Mouse (Mus musculus) stomach, embryonic 16.5 days (tissue): ENCODE measurements at regions not wholly inside any gene's neighbourhood (a gene's known extent, or its start where the extent isn't known, plus 50 kb on each side); places are given as distances from the start of the nearest gene placed in this dataset.

Experiments
- ATAC-seq: fragments of 200-750 bp; cut with Nextera tagmentation; 2 replicates; pipeline ENCODE4 v1.8.0; 2017; ENCODE audit warnings: moderate number of reproducible peaks, moderate TSS enrichment; ENCODE audit not compliant: insufficient read depth, low FRiP score
- H3K27ac ChIP-seq: fragments of 300-500 bp; sonication (generic); 2 replicates; pipeline ENCODE4 v1.5.1; 2014; ENCODE audit warnings: low read length
- H3K27me3 ChIP-seq: fragments of 300-500 bp; sonication (generic); 2 replicates; pipeline ENCODE4 v1.6.1; 2014; ENCODE audit warnings: low read length, control low read depth, mixed read lengths; ENCODE audit not compliant: control insufficient read depth, insufficient read depth
- H3K36me3 ChIP-seq: fragments of 300-500 bp; sonication (generic); 2 replicates; pipeline ENCODE4 v1.6.1; 2014; ENCODE audit warnings: low read length; ENCODE audit not compliant: control insufficient read depth, insufficient read depth
- H3K4me1 ChIP-seq: fragments of 300-500 bp; sonication (generic); 2 replicates; pipeline ENCODE4 v1.6.1; 2014; ENCODE audit warnings: low read length, control low read depth, mixed read lengths; ENCODE audit not compliant: control insufficient read depth, insufficient read depth
- H3K4me2 ChIP-seq: fragments of 300-500 bp; sonication (generic); 2 replicates; pipeline ENCODE4 v1.6.1; 2014; ENCODE audit warnings: low read depth, low read length, mixed read lengths
- H3K4me3 ChIP-seq: fragments of 300-500 bp; sonication (generic); replicated peaks from 2 replicates; pipeline ENCODE4 v1.5.1; 2014; ENCODE audit warnings: mild to moderate bottlenecking, low read length
- H3K9ac ChIP-seq: fragments of 300-500 bp; sonication (generic); 2 replicates; pipeline ENCODE4 v1.6.1; 2014; ENCODE audit warnings: low read length
- H3K9me3 ChIP-seq: fragments of 300-500 bp; sonication (generic); replicated peaks from 2 replicates; pipeline ENCODE4 v1.6.1; 2016; ENCODE audit warnings: low read length, control low read depth; ENCODE audit not compliant: control insufficient read depth
- WGBS: fragments of 180-500 bp; shearing (Covaris S2); extraction: QIAGEN DNeasy Blood & Tissue Kit; methylation state at CpG from one replicate; pipeline ENCODE4 v1.1.7; 2014; 5-methylcytosine and 5-hydroxymethylcytosine counted together

- no peak for ATAC-seq
- Histone ChIP-seq H3K4me1 (no peaks in the 10 kb centered on the region), H3K9ac (no peak overlapping the region), H3K9me3 (no peaks in the 10 kb centered on the region), H3K4me3 (no peak overlapping the region), H3K4me2 (no peak overlapping the region), H3K36me3 (no peaks in the 10 kb centered on the region), H3K27ac (no peak overlapping the region), H3K27me3 (no peaks in the 10 kb centered on the region)
- WGBS: 83% methylated on average over 4 of the region's 4 CpGs
Observed at GRCm38 (mm10) chr4:53351104-53351607, 89.1 kb upstream of the Slc44a1 start.

GRCm38 (mm10) chr4:53345346-53345745, 94.9 kb upstream of the Slc44a1 start:
- WGBS: 89% methylated on average over 4 of the region's 4 CpGs
- Histone ChIP-seq H3K4me2 (no peak overlapping the region), H3K9me3 (peaks cover 6% of the 10 kb centered on the region; the same call in 1 of the 2 replicates), H3K4me3 (no peak overlapping the region), H3K27ac (no peak overlapping the region), H3K4me1 (no peaks in the 10 kb centered on the region), H3K9ac (no peak overlapping the region), H3K36me3 (no peaks in the 10 kb centered on the region), H3K27me3 (no peaks in the 10 kb centered on the region)
- no peak for ATAC-seq

GRCm38 (mm10) chr4:53344546-53344945, 95.7 kb upstream of the Slc44a1 start:
- H3K9ac ChIP-seq: no peak overlapping the region
- no peak for ATAC-seq
- H3K4me3 ChIP-seq: no peak overlapping the region
- 39% methylated on average over 8 of the region's 8 CpGs for WGBS
- H3K9me3 ChIP-seq: peaks cover 6% of the 10 kb centered on the region; the same call in 1 of the 2 replicates
- no peaks in the 10 kb centered on the region for H3K27me3 ChIP-seq
- no peaks in the 10 kb centered on the region for H3K4me1 ChIP-seq
- no peak overlapping the region for H3K4me2 ChIP-seq
- no peak overlapping the region for H3K27ac ChIP-seq
- H3K36me3 ChIP-seq: no peaks in the 10 kb centered on the region

DNA sequence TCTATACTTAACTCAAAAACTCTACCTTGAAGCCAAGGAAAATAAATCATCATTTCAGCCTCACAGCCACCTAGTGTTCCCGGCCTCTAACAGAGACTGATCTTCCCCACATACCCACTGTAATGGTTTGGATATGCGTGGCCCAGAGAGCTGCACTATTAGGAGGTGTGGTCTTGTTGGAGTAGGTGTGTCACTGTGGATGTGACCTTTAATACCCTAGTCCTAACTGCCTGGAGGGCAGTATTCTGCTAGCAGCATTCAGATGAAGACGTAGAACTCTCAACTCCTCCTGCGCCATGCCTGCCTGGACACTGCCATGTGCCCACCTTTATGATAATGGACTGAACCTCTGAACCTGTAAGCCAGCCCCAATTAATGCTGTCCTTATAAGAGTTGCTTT, 99.0 kb upstream of the Slc44a1 start:
- ATAC-seq: no peak
- H3K9me3 ChIP-seq: peaks cover 6% of the 10 kb centered on the region; the same call in 1 of the 2 replicates
- no peak overlapping the region for H3K9ac ChIP-seq
- 92% methylated on average over 4 of the region's 4 CpGs for WGBS
- H3K27me3 ChIP-seq: no peaks in the 10 kb centered on the region
- peaks cover 6% of the 10 kb centered on the region for H3K4me1 ChIP-seq
- no peaks in the 10 kb centered on the region for H3K36me3 ChIP-seq
- H3K4me3 ChIP-seq: no peak overlapping the region
- no peak overlapping the region for H3K4me2 ChIP-seq
- no peak overlapping the region for H3K27ac ChIP-seq

DNA sequence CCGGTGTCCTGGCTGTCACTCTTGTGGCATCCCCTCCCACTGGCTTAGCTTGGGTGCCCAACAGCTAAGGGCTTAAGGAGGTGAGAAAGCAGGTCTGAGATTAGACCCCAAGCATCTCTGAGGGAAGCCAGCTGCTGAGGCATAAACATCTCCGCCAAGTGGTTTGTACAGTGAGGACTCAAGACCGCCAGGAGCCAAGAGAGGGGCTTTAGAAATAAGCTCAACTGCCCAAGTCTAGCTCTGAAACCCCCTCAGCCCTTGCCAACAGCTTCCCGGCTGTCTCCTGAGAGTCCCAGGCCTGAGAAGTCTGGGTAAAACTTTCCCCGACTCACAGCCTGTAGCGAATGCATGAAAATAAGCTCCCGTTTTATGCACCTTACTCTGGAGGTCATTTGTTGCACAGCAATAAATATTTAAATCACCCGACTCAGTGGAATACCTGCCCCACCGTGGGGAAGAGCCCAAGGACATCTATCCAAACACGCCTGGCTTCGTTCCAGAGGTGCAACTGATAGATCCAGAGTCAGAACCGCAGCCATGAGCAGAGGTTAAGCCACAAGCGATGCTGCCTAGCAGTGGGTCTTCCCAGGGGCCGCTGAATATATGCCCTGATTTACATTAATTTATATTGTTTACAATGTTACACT, 100.1 kb upstream of the Slc44a1 start:
- Histone ChIP-seq H3K4me1 (peaks cover 6% of the 10 kb centered on the region), H3K4me3 (no peak overlapping the region), H3K9ac (no peak overlapping the region), H3K4me2 (no peak overlapping the region), H3K36me3 (no peaks in the 10 kb centered on the region), H3K9me3 (peaks cover 6% of the 10 kb centered on the region; the same call in 1 of the 2 replicates), H3K27me3 (no peaks in the 10 kb centered on the region), H3K27ac (no peak overlapping the region)
- 56% methylated on average over 13 of the region's 14 CpGs for WGBS
- peak; percentile 17; the same call in 1 of the 2 replicates for ATAC-seq

DNA sequence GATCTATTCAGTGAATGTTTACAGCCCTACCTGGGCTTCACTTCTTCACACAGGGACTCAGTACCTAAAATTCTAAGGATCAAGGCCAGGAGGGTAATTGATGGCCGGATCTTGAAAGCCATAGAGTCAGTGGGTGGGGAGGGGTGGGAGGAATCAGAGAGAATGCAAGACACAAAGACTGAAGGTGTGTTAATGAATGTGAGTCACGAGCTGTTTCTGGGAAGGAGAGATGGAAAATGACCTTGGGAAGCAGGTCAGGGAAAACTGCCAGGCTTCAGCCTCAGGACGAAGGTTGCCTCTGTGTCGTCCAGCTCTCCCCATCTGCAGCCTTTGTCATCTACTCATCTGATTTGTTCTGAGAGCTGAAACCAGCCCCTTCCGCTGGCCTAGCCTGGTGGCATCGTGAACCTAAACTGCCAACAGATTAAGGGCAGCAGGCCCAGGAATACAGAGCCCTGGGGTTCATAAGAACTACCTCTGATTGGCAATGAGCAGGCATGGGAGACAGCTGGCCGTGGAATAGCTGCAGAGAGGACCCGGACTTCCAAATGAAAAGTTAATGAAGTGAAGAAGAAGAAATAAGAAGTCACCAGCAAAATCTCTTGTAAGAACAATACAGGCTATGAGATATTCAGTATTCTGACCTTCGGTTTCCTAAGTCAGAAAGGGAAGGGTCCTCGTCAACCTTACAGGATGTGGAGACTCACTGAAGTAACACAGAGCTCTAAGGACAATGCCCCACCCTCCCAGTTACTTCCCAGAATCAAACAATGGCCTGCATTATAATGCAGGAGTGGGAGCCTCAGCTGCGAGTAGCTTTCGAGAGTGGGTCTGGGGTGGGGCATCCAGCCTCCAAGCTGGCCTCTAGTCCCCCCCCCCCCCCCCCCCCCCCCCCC, 100.8 kb upstream of the Slc44a1 start:
- no peak overlapping the region for H3K4me3 ChIP-seq
- no peaks in the 10 kb centered on the region for H3K36me3 ChIP-seq
- H3K9ac ChIP-seq: no peak overlapping the region
- no peak; the same call in 1 of the 2 replicates for ATAC-seq
- H3K4me1 ChIP-seq: peaks cover 6% of the 10 kb centered on the region
- no peak overlapping the region for H3K4me2 ChIP-seq
- H3K9me3 ChIP-seq: peaks cover 6% of the 10 kb centered on the region; the same call in 1 of the 2 replicates
- no peaks in the 10 kb centered on the region for H3K27me3 ChIP-seq
- 0 out of 2 replicates have a peak overlapping the region, but pooled peaks have one; percentile 43 for H3K27ac ChIP-seq
- WGBS: 56% methylated on average over 12 of the region's 12 CpGs

- H3K36me3 ChIP-seq: no peaks in the 10 kb centered on the region
- ATAC-seq: no peak
- WGBS: 75% methylated on average over 4 of the region's 4 CpGs
- peaks cover 6% of the 10 kb centered on the region; the same call in 1 of the 2 replicates for H3K9me3 ChIP-seq
- H3K27me3 ChIP-seq: no peaks in the 10 kb centered on the region
- no peak overlapping the region for H3K4me3 ChIP-seq
- no peak overlapping the region for H3K4me2 ChIP-seq
- no peak overlapping the region for H3K27ac ChIP-seq
- H3K9ac ChIP-seq: no peak overlapping the region
- peaks cover 6% of the 10 kb centered on the region for H3K4me1 ChIP-seq
Observed at GRCm38 (mm10) chr4:53338479-53338878, 101.7 kb upstream of the Slc44a1 start.

DNA sequence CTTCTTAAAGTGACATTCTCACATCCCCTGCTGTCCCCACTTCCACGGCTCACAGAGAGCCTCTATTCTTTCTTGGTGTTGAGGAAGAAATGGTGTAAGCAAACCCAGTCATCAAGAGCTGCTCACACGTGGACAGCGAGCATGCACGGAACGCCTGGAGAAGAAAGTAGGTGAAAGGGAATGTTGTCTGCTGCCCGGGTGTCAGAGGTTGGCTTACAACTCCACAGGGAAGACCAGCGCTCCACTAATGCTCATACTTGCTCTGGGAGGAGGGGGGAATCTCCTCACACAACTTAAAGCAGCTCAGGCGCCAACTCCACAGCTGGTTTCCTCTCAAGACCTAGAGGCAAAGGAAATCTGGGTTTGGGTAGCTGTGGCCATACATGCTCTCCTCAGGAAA, 102.4 kb upstream of the Slc44a1 start:
- no peaks in the 10 kb centered on the region for H3K36me3 ChIP-seq
- no peak overlapping the region for H3K4me3 ChIP-seq
- WGBS: 43% methylated on average over 8 of the region's 8 CpGs
- H3K27me3 ChIP-seq: no peaks in the 10 kb centered on the region
- H3K9ac ChIP-seq: no peak overlapping the region
- H3K4me2 ChIP-seq: no peak overlapping the region
- peaks cover 6% of the 10 kb centered on the region for H3K4me1 ChIP-seq
- ATAC-seq: no peak
- H3K27ac ChIP-seq: no peak overlapping the region
- peaks cover 6% of the 10 kb centered on the region; the same call in 1 of the 2 replicates for H3K9me3 ChIP-seq
